Mouse (Mus musculus) ES-Bruce4 (cell line): ENCODE measurements around the gene Krt75.

Experiments
- CTCF ChIP-seq: IDR thresholded peaks from one replicate; pipeline ENCODE4 v1.8.1; 2011; ENCODE audit warnings: low read depth, low read length
- POLR2A ChIP-seq: IDR thresholded peaks from one replicate; pipeline ENCODE4 v1.8.1; 2011; ENCODE audit warnings: low read length; ENCODE audit not compliant: insufficient read depth

GRCm38 (mm10) chr15:101532720-101533119, 41.0 kb downstream of the Krt75 start, which contains the start of gene Krt84:
- TF ChIP-seq CTCF, result no peak
- no peak for TF ChIP-seq POLR2A
